Mouse (Mus musculus) liver, embryonic 14.5 days (tissue): Measurements from ENCODE around the gene Slc38a10. TPM values are rescaled to one million over a fixed set of nuclear protein-coding genes. Genes with fewer than 3 reads are reported as not detected.

Source experiments
- ATAC-seq: fragments of 200-750 bp; cut with Nextera tagmentation; 2 replicates; pipeline ENCODE4 v1.8.0; 2017; ENCODE audit warnings: moderate number of reproducible peaks, mild to moderate bottlenecking, moderate library complexity; ENCODE audit not compliant: insufficient read depth
- DNase-seq, 3 experiments: peaks; one replicate each; pipeline ENCODE4 v3.0.0-alpha.2; 2012 to 2013; ENCODE audit warnings: low read depth in 3 of 3, low spot score in 3 of 3
- H3K27ac ChIP-seq: fragments of 300-500 bp; sonication (generic); 2 replicates; pipeline ENCODE4 v1.5.1; 2014; ENCODE audit warnings: moderate library complexity, mild to moderate bottlenecking, control low read depth, inconsistent platforms
- H3K27me3 ChIP-seq: fragments of 300-500 bp; sonication (generic); 2 replicates; pipeline ENCODE4 v1.6.1; 2014; ENCODE audit warnings: mild to moderate bottlenecking, low read length, moderate library complexity; ENCODE audit not compliant: control insufficient read depth, insufficient read depth
- H3K36me3 ChIP-seq: fragments of 300-500 bp; sonication (generic); replicated peaks from 2 replicates; pipeline ENCODE4 v1.6.1; 2014; ENCODE audit warnings: low read depth; ENCODE audit not compliant: control insufficient read depth, insufficient read depth
- H3K4me1 ChIP-seq, 2 experiments: fragments of 200-500 bp in 1 of 2; fragments of 300-500 bp in 1 of 2; sonication (generic) in 1 of 2; replicated peaks; 2 replicates each; pipeline ENCODE4 v1.6.1; 2012 to 2014; ENCODE audit warnings: antibody characterized with exemption in 1 of 2, inconsistent platforms in 1 of 2, low read length in 1 of 2; ENCODE audit not compliant: control insufficient read depth in 2 of 2, insufficient read depth in 2 of 2
- H3K4me2 ChIP-seq: fragments of 300-500 bp; sonication (generic); 2 replicates; pipeline ENCODE4 v1.6.1; 2014; ENCODE audit warnings: low read depth, mild to moderate bottlenecking, control low read depth, moderate library complexity
- H3K4me3 ChIP-seq, 2 experiments: fragments of 200-500 bp in 1 of 2; fragments of 300-500 bp in 1 of 2; sonication (generic) in 1 of 2; 2 replicates each; pipeline ENCODE4 v1.5.1; 2012 to 2014; ENCODE audit warnings: low read depth in 2 of 2, low read length in 2 of 2, mild to moderate bottlenecking in 2 of 2, control low read depth in 1 of 2, inconsistent platforms in 1 of 2, moderate library complexity in 1 of 2; ENCODE audit not compliant: insufficient read depth in 1 of 2
- H3K9ac ChIP-seq: fragments of 300-500 bp; sonication (generic); replicated peaks from 2 replicates; pipeline ENCODE4 v1.6.1; 2014; ENCODE audit warnings: mild to moderate bottlenecking, control low read depth, moderate library complexity
- H3K9me3 ChIP-seq: fragments of 300-500 bp; sonication (generic); 2 replicates; pipeline ENCODE4 v1.6.1; 2016; ENCODE audit warnings: low read length, mixed read lengths; ENCODE audit not compliant: control insufficient read depth
- CTCF ChIP-seq: IDR thresholded peaks from 2 replicates; pipeline ENCODE4 v1.5.1; 2016; ENCODE audit warnings: antibody characterized with exemption, low read depth, control low read depth
- EP300 ChIP-seq: IDR thresholded peaks from 2 replicates; pipeline ENCODE4 v1.6.1; 2016; ENCODE audit warnings: antibody characterized with exemption, low read depth
- WGBS: fragments of 180-500 bp; shearing (Covaris S2); extraction: QIAGEN DNeasy Blood & Tissue Kit; methylation state at CpG from one replicate; pipeline ENCODE4 v1.1.7; 2014; ENCODE audit not compliant: insufficient replicate concordance; 5-methylcytosine and 5-hydroxymethylcytosine counted together
- polyA plus RNA-seq, 2 experiments: library from polyadenylated mRNA; depleted of rRNA in 1 of 2; stranded (reverse) in 1 of 2; unstranded in 1 of 2; fragments of >200 nt; fragmentation: Nextera tagmentation in 1 of 2; extraction: Ambion mirVana in 1 of 2; gene quantifications; 2 replicates each; pipeline versions ENCODE4 v1.2.1 to v1.2.3; 2012 to 2014

The Slc38a10 gene
- polyA plus RNA-seq, 2 experiments, result 21.0 to 21.8 TPM

- Histone ChIP-seq H3K9me3 (no peaks in the 10 kb centered on the region), H3K27ac (no peak overlapping the region), H3K4me2 (no peak overlapping the region), H3K4me3 (no peak overlapping the region), H3K27me3 (peaks cover 48% of the 10 kb centered on the region), H3K36me3 (no peaks in the 10 kb centered on the region), H3K9ac (no peak overlapping the region), H3K4me1 (peaks cover 0 to 9% of the 10 kb centered on the region in 2 experiments; a peak in 2 of 4 replicates)
- ATAC-seq, result no peak
- no peak for DNase-seq
- TF ChIP-seq CTCF (no peak), EP300 (no peak)
- 65% methylated on average over 11 of the region's 11 CpGs for WGBS
Observed at GRCm38 (mm10) chr11:120183708-120184107, 32.6 kb upstream of the Slc38a10 start.

GRCm38 (mm10) chr11:120183180-120183579 lies 32.0 kb upstream of the Slc38a10 start:
- Histone ChIP-seq H3K27me3 (peaks cover 42% of the 10 kb centered on the region), H3K27ac (no peak overlapping the region), H3K9me3 (no peaks in the 10 kb centered on the region), H3K36me3 (no peaks in the 10 kb centered on the region), H3K4me3 (no peak overlapping the region), H3K9ac (no peak overlapping the region), H3K4me1 (peaks cover 0 to 9% of the 10 kb centered on the region in 2 experiments; a peak in 2 of 4 replicates), H3K4me2 (no peak overlapping the region)
- TF ChIP-seq CTCF (no peak), EP300 (no peak)
- whole genome bisulfite sequencing, result 42% methylated on average over 1 of the region's 1 CpGs
- ATAC-seq, result no peak
- no peak for DNase-seq

GRCm38 (mm10) chr11:120182396-120183030 lies 31.4 kb upstream of the Slc38a10 start:
- Histone ChIP-seq H3K4me1 (peaks cover 0 to 9% of the 10 kb centered on the region in 2 experiments; a peak in 2 of 4 replicates), H3K9ac (no peak overlapping the region), H3K9me3 (no peaks in the 10 kb centered on the region), H3K27me3 (peaks cover 36% of the 10 kb centered on the region), H3K4me2 (no peak overlapping the region), H3K4me3 (no peak overlapping the region), H3K27ac (no peak overlapping the region), H3K36me3 (no peaks in the 10 kb centered on the region)
- WGBS, result 43% methylated on average over 3 of the region's 3 CpGs
- ATAC-seq (no peak), DNase-seq (no peak)
- no peak for TF ChIP-seq EP300
- TF ChIP-seq CTCF, result no peak

DNA sequence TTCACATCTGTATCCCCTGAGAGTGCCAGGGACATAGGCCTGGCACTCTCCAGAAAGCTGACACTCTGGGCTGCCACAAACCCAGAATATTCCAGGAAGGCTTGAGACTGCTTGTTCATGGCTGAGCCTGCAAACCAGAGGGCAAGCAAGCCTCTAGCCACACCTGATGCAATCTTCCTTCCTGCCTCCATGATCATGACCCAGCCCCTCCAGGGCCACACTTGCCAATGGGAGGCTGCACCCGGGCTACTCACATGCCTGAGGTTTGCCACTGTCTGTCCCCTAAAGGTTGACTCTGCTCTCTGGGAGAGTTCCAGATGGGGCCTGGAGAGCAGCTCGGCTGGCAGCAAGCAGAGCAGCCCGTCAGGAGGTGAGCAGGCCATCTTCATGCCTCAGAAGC lies 30.2 kb upstream of the Slc38a10 start:
- TF ChIP-seq EP300 (no peak), CTCF (no peak)
- ATAC-seq (no peak), DNase-seq (no peak)
- Histone ChIP-seq H3K9me3 (no peaks in the 10 kb centered on the region), H3K36me3 (no peaks in the 10 kb centered on the region), H3K4me2 (no peak overlapping the region), H3K9ac (no peak overlapping the region), H3K4me3 (no peak overlapping the region), H3K27me3 (peaks cover 24% of the 10 kb centered on the region), H3K27ac (no peak overlapping the region), H3K4me1 (peaks cover 0 to 9% of the 10 kb centered on the region in 2 experiments; a peak in 2 of 4 replicates)
- WGBS, result 37% methylated on average over 3 of the region's 3 CpGs

DNA sequence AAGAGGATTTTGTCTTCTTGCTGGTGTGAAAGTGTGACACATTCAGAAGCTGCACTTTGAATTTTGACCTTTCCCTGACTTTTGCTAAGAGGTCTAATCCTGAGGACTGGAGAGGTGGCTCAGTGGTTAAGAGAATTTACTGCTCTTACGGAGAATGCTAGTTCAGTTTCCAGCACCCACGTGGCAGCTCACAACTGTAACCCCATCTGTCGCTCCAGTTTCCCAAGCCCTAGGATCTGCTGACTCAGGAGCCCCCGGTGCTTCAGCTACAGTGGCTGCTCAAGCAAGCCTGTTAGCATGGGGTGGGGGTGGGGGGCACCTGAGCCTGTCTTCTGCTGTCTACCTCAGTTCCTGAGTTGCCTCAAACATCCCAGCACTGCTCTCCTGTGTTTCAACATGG lies 28.2 kb upstream of the Slc38a10 start:
- Histone ChIP-seq H3K9ac (no peak overlapping the region), H3K9me3 (no peaks in the 10 kb centered on the region), H3K27me3 (peaks cover 4% of the 10 kb centered on the region; the same call in 1 of the 2 replicates), H3K4me1 (peaks cover 0 to 7% of the 10 kb centered on the region in 2 experiments; a peak in 1 of 4 replicates), H3K4me2 (no peak overlapping the region), H3K36me3 (no peaks in the 10 kb centered on the region), H3K27ac (no peak overlapping the region), H3K4me3 (no peak overlapping the region)
- ATAC-seq (no peak), DNase-seq (no peak)
- TF ChIP-seq EP300 (no peak), CTCF (no peak)
- WGBS, result 35% methylated on average over 4 of the region's 4 CpGs
